Mouse (Mus musculus) forebrain, embryonic 15.5 days (tissue): ENCODE results near the gene Vps26c. TPM values are rescaled to one million over a fixed set of nuclear protein-coding genes. Genes with fewer than 3 reads are reported as not detected.

Experiments
- ATAC-seq: fragments of 200-750 bp; cut with Nextera tagmentation; replicated peaks from 2 replicates; pipeline ENCODE4 v1.8.0; 2017; ENCODE audit warnings: mild to moderate bottlenecking, moderate TSS enrichment, moderate library complexity
- H3K27ac ChIP-seq: fragments of 300-500 bp; sonication (generic); replicated peaks from 2 replicates; pipeline ENCODE4 v1.5.1; 2015; ENCODE audit warnings: mild to moderate bottlenecking, inconsistent platforms
- H3K27me3 ChIP-seq: fragments of 300-500 bp; sonication (generic); 2 replicates; pipeline ENCODE4 v1.6.1; 2015; ENCODE audit warnings: inconsistent platforms
- H3K36me3 ChIP-seq: fragments of 300-500 bp; sonication (generic); 2 replicates; pipeline ENCODE4 v1.6.1; 2015; ENCODE audit warnings: mild to moderate bottlenecking, inconsistent platforms
- H3K4me1 ChIP-seq: fragments of 300-500 bp; sonication (generic); 2 replicates; pipeline ENCODE4 v1.6.1; 2015; ENCODE audit warnings: inconsistent platforms
- H3K4me2 ChIP-seq: fragments of 300-500 bp; sonication (generic); replicated peaks from 2 replicates; pipeline ENCODE4 v1.6.1; 2015; ENCODE audit warnings: mild to moderate bottlenecking, inconsistent platforms
- H3K4me3 ChIP-seq: fragments of 300-500 bp; sonication (generic); 2 replicates; pipeline ENCODE4 v1.5.1; 2015; ENCODE audit warnings: mild to moderate bottlenecking, inconsistent platforms
- H3K9ac ChIP-seq: fragments of 300-500 bp; sonication (generic); replicated peaks from 2 replicates; pipeline ENCODE4 v1.6.1; 2015; ENCODE audit warnings: mild to moderate bottlenecking, inconsistent platforms
- H3K9me3 ChIP-seq: fragments of 300-500 bp; sonication (generic); 2 replicates; pipeline ENCODE4 v1.6.1; 2016; ENCODE audit warnings: inconsistent platforms
- WGBS: fragments of 180-500 bp; shearing (Covaris S2); methylation state at CpG from one replicate; pipeline ENCODE4 v1.1.7; 2015; ENCODE audit warnings: mixed read lengths; 5-methylcytosine and 5-hydroxymethylcytosine counted together
- polyA plus RNA-seq: library from polyadenylated mRNA; unstranded; fragments of >200 nt; fragmentation: Nextera tagmentation; extraction: Ambion mirVana; gene quantifications from 2 replicates; pipeline ENCODE4 v1.2.1, GENCODE M21; 2015

Gene Vps26c
- polyA plus RNA-seq, 1 experiment from 2014 or later, result 78.8 TPM

DNA sequence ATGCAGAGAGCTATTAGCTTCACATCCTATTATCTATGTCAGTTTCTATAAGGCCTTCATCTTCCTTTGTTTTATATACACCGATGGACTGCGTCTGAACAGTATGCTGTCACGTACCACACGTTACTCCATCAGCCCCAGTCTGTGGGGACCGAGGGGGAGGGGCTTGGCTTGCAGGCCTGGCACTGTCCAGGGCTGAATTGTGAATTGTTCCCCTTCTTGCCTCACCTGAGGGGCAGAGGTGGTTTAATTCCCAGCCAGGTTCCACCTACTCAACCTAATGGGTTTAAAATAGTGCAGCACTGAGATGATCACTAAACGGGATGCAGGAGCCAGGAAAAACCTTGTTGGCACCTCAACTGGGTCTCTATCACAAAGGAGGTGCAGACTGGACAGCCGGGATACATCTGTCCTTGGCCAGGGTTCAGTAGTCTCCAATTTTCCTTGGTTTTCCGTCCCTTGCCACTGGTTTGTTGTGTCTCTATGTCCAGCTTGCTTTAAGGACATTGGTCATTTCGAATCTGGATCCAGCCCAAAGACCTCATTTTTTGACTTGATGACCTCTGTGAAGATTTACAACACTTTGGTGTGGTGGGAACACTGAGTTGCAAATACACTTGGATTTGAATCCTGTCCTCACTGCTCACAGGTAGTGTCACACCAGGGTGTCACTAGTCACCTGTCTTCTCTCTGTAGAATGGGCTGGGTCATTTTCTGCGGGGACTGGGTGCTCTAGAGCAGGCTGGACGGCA is 40.4 kb upstream of the Vps26c start:
- H3K9ac ChIP-seq, result no peak overlapping the region
- H3K27ac ChIP-seq, result no peak overlapping the region
- ATAC-seq, result no peak
- H3K27me3 ChIP-seq, result no peaks in the 10 kb centered on the region
- 85% methylated on average over 11 of the region's 11 CpGs for WGBS
- H3K4me3 ChIP-seq, result no peak overlapping the region
- H3K9me3 ChIP-seq, result no peaks in the 10 kb centered on the region
- no peaks in the 10 kb centered on the region for H3K36me3 ChIP-seq
- no peak overlapping the region for H3K4me2 ChIP-seq
- H3K4me1 ChIP-seq, result peaks cover 8% of the 10 kb centered on the region

DNA sequence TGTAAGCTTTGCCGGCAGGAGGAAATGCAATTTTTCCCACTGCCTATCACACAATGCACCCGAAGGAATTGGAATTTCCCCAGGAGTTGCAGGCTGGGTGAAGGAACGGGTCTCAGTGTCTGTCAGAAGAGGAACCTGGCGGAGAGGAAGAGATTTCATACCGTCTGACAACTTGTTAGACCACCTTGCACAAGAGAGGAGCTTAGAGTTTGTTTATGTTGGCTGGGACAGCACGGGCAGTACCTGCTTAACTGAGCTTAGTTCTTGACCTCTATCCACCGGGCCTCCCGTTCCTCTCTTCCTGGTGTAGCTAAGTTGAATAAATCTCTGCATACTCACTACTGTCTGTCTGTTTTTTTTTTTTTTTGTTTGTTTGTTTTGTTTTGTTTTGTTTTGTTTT is 39.5 kb upstream of the Vps26c start:
- ATAC-seq, result no peak
- no peak overlapping the region for H3K4me3 ChIP-seq
- H3K4me2 ChIP-seq, result no peak overlapping the region
- no peaks in the 10 kb centered on the region for H3K36me3 ChIP-seq
- H3K9ac ChIP-seq, result no peak overlapping the region
- H3K27me3 ChIP-seq, result no peaks in the 10 kb centered on the region
- no peak overlapping the region for H3K27ac ChIP-seq
- WGBS, result 78% methylated on average over 8 of the region's 8 CpGs
- H3K4me1 ChIP-seq, result peaks cover under 1% of the 10 kb centered on the region; the same call in 1 of the 2 replicates
- H3K9me3 ChIP-seq, result no peaks in the 10 kb centered on the region

DNA sequence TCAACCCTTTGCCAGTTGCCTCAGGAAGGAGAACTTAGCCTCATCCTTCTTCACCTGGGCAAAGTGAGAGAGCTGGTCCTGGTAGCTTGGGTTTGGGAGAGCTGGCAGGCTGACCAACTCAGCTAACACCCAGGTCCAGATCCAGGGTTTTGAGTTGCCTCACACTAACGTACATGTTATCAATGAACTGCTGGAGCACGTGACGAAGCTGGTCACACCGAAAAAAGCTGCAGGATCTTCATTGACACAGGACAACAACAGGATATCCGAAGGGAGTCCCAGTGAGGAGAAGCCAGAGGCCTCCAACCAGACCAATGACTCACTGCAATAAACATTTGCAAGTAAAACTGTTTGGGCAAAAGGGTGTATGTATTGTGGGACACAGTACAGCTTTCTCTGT is 34.0 kb upstream of the Vps26c start:
- 81% methylated on average over 5 of the region's 5 CpGs for whole genome bisulfite sequencing
- Histone ChIP-seq H3K36me3 (no peaks in the 10 kb centered on the region), H3K27ac (no peak overlapping the region), H3K4me2 (no peak overlapping the region), H3K27me3 (no peaks in the 10 kb centered on the region), H3K9me3 (no peaks in the 10 kb centered on the region), H3K4me3 (no peak overlapping the region), H3K9ac (no peak overlapping the region), H3K4me1 (no peaks in the 10 kb centered on the region)
- ATAC-seq, result no peak

DNA sequence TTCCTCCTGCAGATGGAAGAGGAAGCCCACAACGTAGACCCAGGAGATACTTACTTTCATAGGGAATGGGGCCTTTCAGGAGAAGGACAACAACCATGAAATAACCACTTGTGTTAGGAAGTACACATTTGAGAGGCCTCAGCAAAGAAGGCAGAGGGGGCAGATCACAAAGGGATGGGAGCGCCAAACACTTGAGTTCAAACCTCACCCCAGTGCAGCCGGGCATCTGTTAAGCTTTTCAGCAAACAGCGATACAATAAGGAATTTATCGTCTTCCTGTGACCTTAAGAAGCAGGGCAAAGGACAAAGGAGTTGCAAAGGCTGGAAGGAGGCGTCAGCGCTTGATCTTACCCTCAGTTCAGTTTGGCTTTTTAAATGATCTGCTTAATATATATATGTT is 33.2 kb upstream of the Vps26c start:
- Histone ChIP-seq H3K27ac (no peak overlapping the region), H3K36me3 (no peaks in the 10 kb centered on the region), H3K9me3 (no peaks in the 10 kb centered on the region), H3K4me3 (no peak overlapping the region), H3K9ac (no peak overlapping the region), H3K27me3 (no peaks in the 10 kb centered on the region), H3K4me1 (no peaks in the 10 kb centered on the region), H3K4me2 (no peak overlapping the region)
- WGBS, result 73% methylated on average over 7 of the region's 7 CpGs
- ATAC-seq, result no peak

DNA sequence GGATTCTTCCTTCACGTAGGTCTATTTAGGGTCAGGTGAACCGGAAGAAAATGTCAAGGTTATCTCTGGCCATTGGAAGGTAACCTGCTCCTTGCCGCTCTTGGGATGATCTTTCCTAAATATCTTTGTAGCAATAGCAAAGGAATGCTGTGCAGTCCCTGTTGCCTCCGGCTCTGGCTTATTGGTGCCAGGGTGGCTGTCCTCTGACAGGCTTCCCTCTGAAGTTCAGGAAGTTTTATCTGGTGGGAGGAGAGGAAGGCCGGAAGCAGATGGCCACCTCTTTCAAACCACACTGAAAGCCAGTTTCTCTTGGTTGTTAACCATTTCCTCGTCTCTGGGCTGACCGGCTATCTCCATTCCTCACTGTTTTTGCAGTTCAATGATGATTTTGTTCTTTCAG is 32.7 kb upstream of the Vps26c start:
- Histone ChIP-seq H3K4me2 (no peak overlapping the region), H3K36me3 (no peaks in the 10 kb centered on the region)
- 79% methylated on average over 7 of the region's 7 CpGs for WGBS

DNA sequence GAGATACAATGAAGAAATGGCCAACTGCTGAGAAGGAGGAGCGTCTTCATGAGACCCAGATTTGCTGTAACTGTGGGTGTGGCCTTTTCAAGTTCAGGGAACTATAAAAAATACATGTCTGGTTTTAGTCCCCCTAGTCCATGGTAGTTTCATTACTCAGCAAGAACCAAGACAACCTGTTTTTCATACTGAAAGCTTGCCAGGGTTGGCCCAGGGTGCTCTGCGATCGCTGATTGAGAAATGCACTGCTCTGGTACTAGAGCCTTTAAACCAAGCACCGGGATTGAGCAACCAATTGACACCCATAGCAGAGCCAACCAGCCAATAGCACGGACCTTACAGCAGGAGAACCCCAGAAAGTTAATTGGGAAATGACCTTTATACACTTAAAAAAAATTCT is 29.6 kb upstream of the Vps26c start:
- no peak for ATAC-seq
- 81% methylated on average over 5 of the region's 5 CpGs for WGBS

More for the DNA sequence above, 32.7 kb upstream of the Vps26c start:
- H3K9ac ChIP-seq, result no peak overlapping the region
- no peak overlapping the region for H3K4me3 ChIP-seq
- no peaks in the 10 kb centered on the region for H3K27me3 ChIP-seq
- no peak overlapping the region for H3K27ac ChIP-seq
- H3K4me1 ChIP-seq, result no peaks in the 10 kb centered on the region
- ATAC-seq, result no peak
- H3K9me3 ChIP-seq, result no peaks in the 10 kb centered on the region

DNA sequence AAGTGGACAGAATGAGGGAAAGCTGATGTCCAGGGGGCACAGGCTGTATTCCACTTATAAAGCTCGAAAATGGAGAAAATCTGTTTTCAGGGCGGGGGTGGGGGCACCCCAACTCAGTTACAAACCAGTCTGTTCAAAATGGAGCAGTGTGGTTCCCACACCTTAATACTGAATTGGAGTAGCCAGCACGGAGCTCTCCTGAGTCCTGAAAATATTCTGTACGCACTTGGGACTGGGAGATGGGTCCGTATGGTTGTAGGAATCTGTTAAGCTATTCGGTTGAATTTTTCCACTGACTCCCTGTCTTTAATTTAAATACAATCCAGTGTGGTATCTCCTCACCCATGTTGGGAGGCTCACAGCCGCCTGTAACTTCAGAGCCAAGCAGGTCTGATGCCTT is 28.7 kb upstream of the Vps26c start:
- 91% methylated on average over 7 of the region's 7 CpGs for WGBS
- Histone ChIP-seq H3K27ac (no peak overlapping the region), H3K27me3 (no peaks in the 10 kb centered on the region), H3K9ac (no peak overlapping the region), H3K4me1 (no peaks in the 10 kb centered on the region), H3K9me3 (no peaks in the 10 kb centered on the region), H3K4me3 (no peak overlapping the region), H3K36me3 (no peaks in the 10 kb centered on the region), H3K4me2 (no peak overlapping the region)
- ATAC-seq, result no peak

More for the DNA sequence above, 29.6 kb upstream of the Vps26c start:
- no peak overlapping the region for H3K9ac ChIP-seq
- no peaks in the 10 kb centered on the region for H3K36me3 ChIP-seq
- no peaks in the 10 kb centered on the region for H3K4me1 ChIP-seq
- no peak overlapping the region for H3K4me3 ChIP-seq
- no peak overlapping the region for H3K4me2 ChIP-seq
- no peaks in the 10 kb centered on the region for H3K9me3 ChIP-seq
- H3K27me3 ChIP-seq, result no peaks in the 10 kb centered on the region
- no peak overlapping the region for H3K27ac ChIP-seq

DNA sequence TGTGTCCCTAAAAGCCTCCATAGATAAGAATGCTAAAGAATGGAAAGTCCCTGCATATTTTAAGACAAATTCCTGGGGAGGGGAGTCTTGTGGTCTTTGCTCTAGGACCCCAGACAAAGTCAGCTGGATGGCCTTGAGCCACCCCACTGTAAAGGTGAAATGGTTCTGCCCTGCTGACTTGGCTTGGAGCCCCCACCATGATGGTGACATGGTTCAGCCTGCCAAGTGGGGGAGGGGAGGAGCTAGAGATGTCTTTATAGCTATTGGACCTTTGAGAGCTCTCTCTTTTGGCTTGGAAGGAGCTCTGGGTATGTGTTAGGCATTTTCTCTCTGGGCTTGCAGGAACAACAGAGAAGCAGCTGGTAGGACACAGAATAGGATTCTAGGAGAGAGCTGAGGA is 25.3 kb upstream of the Vps26c start:
- Histone ChIP-seq H3K4me1 (no peaks in the 10 kb centered on the region), H3K27me3 (no peaks in the 10 kb centered on the region), H3K4me3 (no peak overlapping the region), H3K4me2 (no peak overlapping the region), H3K27ac (no peak overlapping the region), H3K9ac (no peak overlapping the region), H3K9me3 (no peaks in the 10 kb centered on the region), H3K36me3 (no peaks in the 10 kb centered on the region)
- ATAC-seq, result no peak

DNA sequence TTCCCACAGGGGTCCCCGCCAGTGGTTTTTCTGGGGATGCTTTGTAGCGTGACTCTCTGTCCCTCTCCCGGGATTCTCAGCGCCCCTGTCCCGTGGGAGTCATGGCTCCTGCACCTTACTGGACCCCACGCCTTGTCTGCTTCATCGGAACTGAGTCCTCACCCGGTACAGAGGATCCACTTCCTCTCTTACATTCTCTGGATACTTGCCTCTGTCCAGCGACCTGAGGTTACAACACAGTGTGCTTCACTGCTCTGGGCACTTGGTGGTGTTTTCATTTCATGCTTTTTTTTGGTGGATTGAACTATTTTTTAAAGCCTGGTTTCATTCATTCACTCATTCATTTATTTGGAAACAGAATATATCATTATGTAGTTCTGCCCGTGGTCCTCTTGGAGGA is 23.2 kb upstream of the Vps26c start:
- no peak for ATAC-seq

DNA sequence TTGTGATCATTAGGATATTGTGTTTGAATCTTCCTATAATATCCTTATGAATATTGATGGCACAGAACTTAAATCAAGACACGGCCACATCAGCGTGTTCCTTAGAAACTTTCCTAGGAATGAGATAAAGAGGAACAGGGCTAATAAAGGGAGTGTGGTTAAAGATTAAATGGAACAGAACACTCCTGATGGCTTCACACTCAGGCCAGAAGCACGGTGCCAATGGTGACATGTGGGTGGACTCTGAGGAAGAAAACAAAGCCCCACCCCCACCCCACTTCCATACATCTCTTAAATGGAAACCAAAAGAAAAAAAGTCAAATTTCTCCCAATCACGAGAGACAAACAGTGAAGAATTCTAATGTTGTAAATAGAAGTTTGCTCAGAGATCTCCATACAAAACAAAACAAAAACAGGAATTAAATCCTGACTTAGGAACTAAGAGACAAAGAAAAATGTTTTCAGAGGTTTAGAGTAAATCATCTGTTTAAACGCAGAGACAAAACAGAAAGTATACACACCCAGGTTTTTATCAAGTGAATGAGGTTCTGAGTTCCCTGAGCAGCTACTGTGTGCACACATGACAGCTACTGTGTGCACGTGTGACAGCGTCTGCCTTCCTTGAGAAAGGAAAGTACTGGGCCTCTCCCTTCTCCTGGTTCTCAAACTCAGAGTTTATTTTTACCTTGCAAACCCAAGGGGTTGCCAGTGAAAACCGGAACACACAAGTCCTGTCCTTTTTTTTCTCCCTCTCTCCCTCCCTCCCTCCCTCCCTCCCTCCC is 19.3 kb upstream of the Vps26c start:
- H3K9me3 ChIP-seq, result no peaks in the 10 kb centered on the region
- no peaks in the 10 kb centered on the region for H3K27me3 ChIP-seq
- no peak overlapping the region for H3K9ac ChIP-seq
- no peak overlapping the region for H3K4me3 ChIP-seq
- no peaks in the 10 kb centered on the region for H3K36me3 ChIP-seq
- 67% methylated on average over 8 of the region's 8 CpGs for WGBS
- no peaks in the 10 kb centered on the region for H3K4me1 ChIP-seq
- no peak overlapping the region for H3K27ac ChIP-seq
- H3K4me2 ChIP-seq, result no peak overlapping the region
- ATAC-seq, result no peak

More for the DNA sequence above, 23.2 kb upstream of the Vps26c start:
- no peak overlapping the region for H3K27ac ChIP-seq
- H3K9me3 ChIP-seq, result no peaks in the 10 kb centered on the region
- H3K4me2 ChIP-seq, result no peak overlapping the region
- H3K4me1 ChIP-seq, result no peaks in the 10 kb centered on the region
- H3K36me3 ChIP-seq, result no peaks in the 10 kb centered on the region
- H3K4me3 ChIP-seq, result no peak overlapping the region
- no peak overlapping the region for H3K9ac ChIP-seq
- 83% methylated on average over 10 of the region's 10 CpGs for WGBS
- H3K27me3 ChIP-seq, result no peaks in the 10 kb centered on the region

DNA sequence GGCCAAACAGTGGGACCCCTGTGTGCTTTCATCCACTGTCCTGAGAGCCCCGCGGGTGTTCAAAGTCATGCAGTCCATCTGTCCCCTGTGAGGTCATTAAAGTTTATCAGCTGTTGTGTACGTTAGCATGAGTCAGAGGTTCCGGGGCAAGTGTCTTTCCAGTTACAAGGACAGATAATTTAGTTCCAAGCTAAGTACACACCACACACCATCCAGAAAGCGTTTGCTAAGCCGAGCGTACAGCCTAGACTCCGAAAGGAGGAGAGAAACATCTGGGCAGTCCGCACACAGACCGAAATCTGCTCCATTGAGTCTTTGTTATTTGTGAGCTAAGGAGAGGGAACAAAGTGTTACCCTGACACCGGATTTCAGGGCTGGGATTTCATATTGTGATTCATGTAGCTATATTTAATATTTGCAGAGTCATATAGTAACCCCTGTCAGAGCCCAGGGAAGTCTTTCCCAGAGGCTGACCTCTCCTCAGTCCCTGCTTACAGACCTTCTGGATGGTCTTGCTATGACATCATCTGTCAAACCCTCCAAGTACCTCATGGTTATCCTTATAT is 18.0 kb upstream of the Vps26c start:
- WGBS, result 75% methylated on average over 11 of the region's 11 CpGs
- no peak for ATAC-seq
- no peak overlapping the region for H3K9ac ChIP-seq
- no peaks in the 10 kb centered on the region for H3K9me3 ChIP-seq
- no peak overlapping the region for H3K4me3 ChIP-seq
- no peaks in the 10 kb centered on the region for H3K36me3 ChIP-seq
- H3K4me1 ChIP-seq, result no peaks in the 10 kb centered on the region
- H3K27ac ChIP-seq, result no peak overlapping the region
- H3K27me3 ChIP-seq, result no peaks in the 10 kb centered on the region
- no peak overlapping the region for H3K4me2 ChIP-seq

DNA sequence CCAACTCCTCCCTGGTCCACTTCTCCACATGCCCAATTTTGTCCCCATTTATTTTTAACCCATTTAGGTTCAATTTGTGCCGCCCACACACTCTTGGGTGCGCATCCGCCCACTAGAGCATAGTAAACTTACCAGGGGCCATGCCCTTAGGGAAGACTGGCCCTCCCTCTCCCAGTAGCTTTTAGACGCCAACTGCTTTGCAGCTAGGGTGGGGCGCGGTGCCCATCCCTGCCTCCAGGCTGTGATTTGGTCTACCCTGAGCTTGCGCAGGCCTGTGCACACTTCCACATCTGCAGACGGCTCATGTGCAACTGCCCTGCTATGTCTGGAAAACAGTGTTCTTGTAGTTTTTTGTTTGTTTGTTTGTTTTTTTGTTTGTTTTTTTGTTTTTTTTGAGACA is 16.3 kb upstream of the Vps26c start:
- 90% methylated on average over 8 of the region's 8 CpGs for WGBS
- no peak for ATAC-seq
- no peaks in the 10 kb centered on the region for H3K4me1 ChIP-seq
- H3K4me2 ChIP-seq, result no peak overlapping the region
- no peaks in the 10 kb centered on the region for H3K9me3 ChIP-seq
- no peak overlapping the region for H3K9ac ChIP-seq
- H3K4me3 ChIP-seq, result no peak overlapping the region
- no peaks in the 10 kb centered on the region for H3K27me3 ChIP-seq
- H3K27ac ChIP-seq, result no peak overlapping the region
- H3K36me3 ChIP-seq, result no peaks in the 10 kb centered on the region
